Mouse (Mus musculus): ENCODE data around the gene Pkhd1. TPM values are rescaled to one million over a fixed set of nuclear protein-coding genes. Genes with fewer than 3 reads are reported as not detected.

The Pkhd1 gene
- polyA plus RNA-seq, 1 experiment from 2014 or later = 0.33 TPM

DNA sequence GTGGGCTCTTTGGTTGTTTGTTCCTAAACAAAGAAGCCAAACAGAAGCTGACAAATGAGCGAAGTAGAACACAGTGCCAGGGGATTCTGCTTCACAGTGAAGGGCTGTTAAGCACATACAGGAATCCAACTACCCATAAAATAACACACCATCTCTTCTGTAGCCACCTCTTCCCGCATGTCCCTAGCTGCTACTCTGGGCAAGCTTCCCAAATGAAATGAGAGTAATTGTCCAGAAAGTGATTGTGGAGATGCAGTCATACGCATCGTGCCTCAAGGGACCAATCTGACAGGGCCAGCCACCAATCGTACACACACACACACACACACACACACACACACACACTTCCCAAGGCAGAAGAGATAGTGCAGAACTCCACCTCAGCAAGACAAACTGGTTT, 27.4 kb downstream of the Pkhd1 start:
- no peak for TF ChIP-seq EP300 (IDR thresholded peaks at IDR 0.05)
- TF ChIP-seq CTCF (IDR thresholded peaks at IDR 0.05) = no peak

DNA sequence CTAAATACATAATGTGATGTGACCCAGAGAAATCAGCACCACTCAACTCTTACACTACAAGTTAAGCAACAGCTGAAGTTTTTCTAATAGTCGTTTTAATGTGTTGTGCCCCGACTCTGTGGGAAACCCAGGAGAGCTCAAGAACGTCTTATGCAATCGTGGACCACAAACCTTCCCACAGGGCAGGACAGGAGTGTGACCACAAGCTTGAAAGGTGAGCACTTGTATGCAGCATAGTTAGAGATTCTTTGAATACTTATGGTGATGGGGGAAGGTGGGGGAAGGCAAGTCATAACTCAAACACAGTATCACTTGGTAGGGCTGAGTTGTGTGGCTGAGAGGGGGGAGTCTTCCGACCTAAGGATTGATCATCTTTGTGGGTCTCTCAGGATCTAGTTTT, 46.4 kb downstream of the Pkhd1 start:
- Histone ChIP-seq H3K36me3 (ENCODE audit: insufficient read depth, low read length) (no peaks in the 10 kb centered on the region), H3K9me3 (ENCODE audit: low read length) (no peaks in the 10 kb centered on the region), H3K4me2 (replicated peaks; ENCODE audit: low read depth, low read length) (no peak overlapping the region), H3K27me3 (replicated peaks; ENCODE audit: insufficient read depth, low read length) (no peaks in the 10 kb centered on the region), H3K4me1 (ENCODE audit: insufficient read depth, low read depth, low read length) (no peaks in the 10 kb centered on the region), H3K4me3 (ENCODE audit: low read depth, low read length) (no peak overlapping the region), H3K9ac (replicated peaks; ENCODE audit: low read depth) (no peak overlapping the region), H3K27ac (ENCODE audit: low read length) (no peak overlapping the region)
- TF ChIP-seq EP300 (IDR thresholded peaks at IDR 0.05) = no peak
- TF ChIP-seq CTCF (IDR thresholded peaks at IDR 0.05) = no peak
- peak; percentile 50 for ATAC-seq
- DNase-seq (ENCODE audit: low spot score) = peak; percentile 17
- 54% methylated on average over 5 of the region's 5 CpGs for WGBS

More for the DNA sequence above, 27.4 kb downstream of the Pkhd1 start:
- no peak for ATAC-seq
- Histone ChIP-seq H3K27me3 (replicated peaks; ENCODE audit: insufficient read depth, low read length) (no peaks in the 10 kb centered on the region), H3K27ac (ENCODE audit: low read length) (no peak overlapping the region), H3K4me3 (ENCODE audit: low read depth, low read length) (no peak overlapping the region), H3K4me2 (replicated peaks; ENCODE audit: low read depth, low read length) (no peak overlapping the region), H3K36me3 (ENCODE audit: insufficient read depth, low read length) (no peaks in the 10 kb centered on the region), H3K9me3 (ENCODE audit: low read length) (no peaks in the 10 kb centered on the region), H3K4me1 (ENCODE audit: insufficient read depth, low read depth, low read length) (no peaks in the 10 kb centered on the region), H3K9ac (replicated peaks; ENCODE audit: low read depth) (no peak overlapping the region)
- no peak for DNase-seq (ENCODE audit: low spot score)
- 64% methylated on average over 5 of the region's 5 CpGs for WGBS

DNA sequence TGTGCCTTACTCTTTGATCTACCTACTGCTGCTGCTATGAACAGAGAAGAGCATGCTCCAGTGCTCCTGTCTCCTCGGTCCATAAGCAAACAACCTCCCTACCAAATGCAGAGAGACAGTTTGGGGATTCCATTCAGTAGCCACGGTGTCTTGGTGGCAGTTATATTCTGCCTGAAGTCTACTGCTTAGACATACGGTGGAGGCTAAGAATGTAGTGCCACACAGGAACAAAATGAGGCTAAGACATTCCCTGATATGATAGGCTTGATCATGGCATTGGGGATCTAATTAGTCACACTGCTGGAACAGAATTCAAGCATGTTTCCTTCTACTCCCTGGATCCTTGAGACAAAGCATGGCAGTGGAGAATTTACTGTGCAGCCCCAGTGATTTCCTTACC, 48.4 kb downstream of the Pkhd1 start:
- no peak for ATAC-seq
- 68% methylated on average over 3 of the region's 3 CpGs for WGBS
- H3K36me3 ChIP-seq (ENCODE audit: insufficient read depth, low read length) = no peaks in the 10 kb centered on the region

DNA sequence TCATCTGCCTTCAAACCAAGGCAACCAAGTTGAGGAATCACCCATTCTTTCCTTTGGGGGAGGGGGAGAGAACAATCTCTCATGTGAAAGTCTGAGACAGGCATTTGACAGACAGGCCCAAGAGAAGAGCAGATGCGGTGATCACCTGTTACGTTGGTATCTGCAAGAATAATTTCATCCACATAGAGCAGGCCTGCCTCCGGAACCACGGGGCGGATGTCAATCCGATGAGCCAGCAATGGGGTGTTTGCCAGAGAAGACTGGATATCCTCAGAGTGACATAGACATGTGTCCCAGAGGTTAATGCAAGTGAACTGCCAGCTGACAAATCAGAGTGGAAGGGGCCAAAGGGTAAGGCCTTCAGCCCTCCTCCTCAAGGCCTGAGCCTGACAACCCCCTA, 59.4 kb downstream of the Pkhd1 start:
- ATAC-seq = no peak
- no peak for TF ChIP-seq EP300 (IDR thresholded peaks at IDR 0.05)
- TF ChIP-seq CTCF (IDR thresholded peaks at IDR 0.05) = no peak
- no peak for DNase-seq (ENCODE audit: low spot score)

More for the DNA sequence above, 48.4 kb downstream of the Pkhd1 start:
- DNase-seq (ENCODE audit: low spot score) = no peak
- Histone ChIP-seq H3K4me1 (ENCODE audit: insufficient read depth, low read depth, low read length) (no peaks in the 10 kb centered on the region), H3K9me3 (ENCODE audit: low read length) (no peaks in the 10 kb centered on the region), H3K9ac (replicated peaks; ENCODE audit: low read depth) (no peak overlapping the region), H3K4me3 (ENCODE audit: low read depth, low read length) (no peak overlapping the region), H3K27ac (ENCODE audit: low read length) (no peak overlapping the region), H3K27me3 (replicated peaks; ENCODE audit: insufficient read depth, low read length) (no peaks in the 10 kb centered on the region), H3K4me2 (replicated peaks; ENCODE audit: low read depth, low read length) (no peak overlapping the region)
- no peak for TF ChIP-seq EP300 (IDR thresholded peaks at IDR 0.05)
- TF ChIP-seq CTCF (IDR thresholded peaks at IDR 0.05) = no peak

DNA sequence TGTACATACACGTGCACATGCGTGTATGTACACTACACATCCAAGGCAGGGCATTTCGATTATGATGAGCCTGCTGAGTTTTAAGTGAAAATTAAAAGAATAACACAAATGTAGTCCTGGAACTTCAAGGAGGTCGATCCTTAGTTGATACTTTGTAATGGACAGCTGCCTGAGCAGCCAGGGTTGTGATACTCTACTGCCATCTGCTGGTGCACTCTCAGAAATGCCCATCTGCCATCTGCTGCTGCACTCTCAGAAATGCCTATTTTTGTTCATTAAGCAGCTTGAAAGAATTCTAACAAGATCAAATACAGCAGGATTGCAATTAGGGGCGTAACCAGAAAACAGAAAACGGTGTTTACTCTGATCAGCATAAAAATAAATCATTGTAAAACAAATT, 63.5 kb downstream of the Pkhd1 start:
- no peaks in the 10 kb centered on the region for H3K27me3 ChIP-seq (replicated peaks; ENCODE audit: insufficient read depth, low read length)
- no peaks in the 10 kb centered on the region for H3K36me3 ChIP-seq (ENCODE audit: insufficient read depth, low read length)
- H3K9me3 ChIP-seq (ENCODE audit: low read length) = no peaks in the 10 kb centered on the region
- TF ChIP-seq EP300 (IDR thresholded peaks at IDR 0.05) (no peak), CTCF (IDR thresholded peaks at IDR 0.05) (peak; percentile 73)
- no peak overlapping the region for H3K4me3 ChIP-seq (ENCODE audit: low read depth, low read length)
- WGBS = 23% methylated on average over 6 of the region's 6 CpGs
- no peaks in the 10 kb centered on the region for H3K4me1 ChIP-seq (ENCODE audit: insufficient read depth, low read depth, low read length)
- DNase-seq (ENCODE audit: low spot score) (peak; percentile 52), ATAC-seq (no peak)
- H3K27ac ChIP-seq (ENCODE audit: low read length) = no peak overlapping the region
- H3K4me2 ChIP-seq (replicated peaks; ENCODE audit: low read depth, low read length) = no peak overlapping the region
- no peak overlapping the region for H3K9ac ChIP-seq (replicated peaks; ENCODE audit: low read depth)

More for the DNA sequence above, 59.4 kb downstream of the Pkhd1 start:
- H3K9ac ChIP-seq (replicated peaks; ENCODE audit: low read depth) = no peak overlapping the region
- H3K4me2 ChIP-seq (replicated peaks; ENCODE audit: low read depth, low read length) = no peak overlapping the region
- H3K27ac ChIP-seq (ENCODE audit: low read length) = no peak overlapping the region
- 91% methylated on average over 6 of the region's 6 CpGs for WGBS
- H3K27me3 ChIP-seq (replicated peaks; ENCODE audit: insufficient read depth, low read length) = no peaks in the 10 kb centered on the region
- H3K4me1 ChIP-seq (ENCODE audit: insufficient read depth, low read depth, low read length) = no peaks in the 10 kb centered on the region
- no peaks in the 10 kb centered on the region for H3K36me3 ChIP-seq (ENCODE audit: insufficient read depth, low read length)
- H3K9me3 ChIP-seq (ENCODE audit: low read length) = no peaks in the 10 kb centered on the region
- no peak overlapping the region for H3K4me3 ChIP-seq (ENCODE audit: low read depth, low read length)

DNA sequence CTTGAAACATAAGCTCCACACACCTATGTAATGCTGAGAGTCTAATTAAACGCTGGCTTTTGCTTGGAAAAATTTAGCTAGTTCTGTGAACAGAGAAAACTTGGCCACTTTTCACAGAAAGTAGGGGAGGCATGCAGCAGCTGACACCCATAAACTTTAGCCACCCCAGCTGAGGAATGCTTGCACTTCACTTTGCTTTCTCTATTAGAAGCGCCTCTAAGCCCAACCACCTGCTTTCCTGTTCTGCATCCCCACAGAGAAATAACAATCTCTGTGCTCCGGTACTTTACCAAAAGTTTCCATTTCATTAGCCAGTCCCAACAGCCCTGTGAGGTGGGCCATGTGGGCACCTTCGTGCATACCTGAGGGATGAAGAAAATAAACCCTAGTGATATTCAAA, 66.5 kb downstream of the Pkhd1 start:
- H3K4me2 ChIP-seq (replicated peaks; ENCODE audit: low read depth, low read length) = no peak overlapping the region
- no peaks in the 10 kb centered on the region for H3K36me3 ChIP-seq (ENCODE audit: insufficient read depth, low read length)
- DNase-seq (ENCODE audit: low spot score) = no peak
- no peaks in the 10 kb centered on the region for H3K4me1 ChIP-seq (ENCODE audit: insufficient read depth, low read depth, low read length)
- no peak overlapping the region for H3K9ac ChIP-seq (replicated peaks; ENCODE audit: low read depth)
- H3K4me3 ChIP-seq (ENCODE audit: low read depth, low read length) = no peak overlapping the region
- H3K27ac ChIP-seq (ENCODE audit: low read length) = no peak overlapping the region
- TF ChIP-seq EP300 (IDR thresholded peaks at IDR 0.05) (no peak), CTCF (IDR thresholded peaks at IDR 0.05) (no peak)
- H3K27me3 ChIP-seq (replicated peaks; ENCODE audit: insufficient read depth, low read length) = no peaks in the 10 kb centered on the region
- ATAC-seq = no peak
- 69% methylated on average over 4 of the region's 4 CpGs for WGBS
- no peaks in the 10 kb centered on the region for H3K9me3 ChIP-seq (ENCODE audit: low read length)

DNA sequence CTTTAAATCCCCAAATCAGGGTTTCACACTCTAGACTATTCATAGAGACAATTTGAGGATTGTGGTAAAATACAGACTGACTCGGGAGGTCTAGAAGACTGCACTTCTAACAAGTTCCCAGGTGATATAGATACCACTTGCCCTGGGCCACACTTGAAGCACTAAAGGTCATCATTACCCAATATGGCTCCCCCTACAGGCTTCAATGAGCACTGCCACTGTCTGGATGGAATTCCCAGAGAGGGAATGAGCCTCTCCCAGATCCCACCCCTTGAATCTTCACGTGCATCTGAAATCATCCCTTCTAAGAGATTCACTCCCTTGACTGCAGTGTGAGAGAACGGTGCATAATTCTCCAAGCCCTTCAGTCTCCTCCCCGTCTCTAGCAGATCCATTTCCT, 73.3 kb downstream of the Pkhd1 start:
- Histone ChIP-seq H3K27ac (ENCODE audit: low read length) (no peak overlapping the region), H3K36me3 (ENCODE audit: insufficient read depth, low read length) (no peaks in the 10 kb centered on the region), H3K4me3 (ENCODE audit: low read depth, low read length) (no peak overlapping the region), H3K27me3 (replicated peaks; ENCODE audit: insufficient read depth, low read length) (no peaks in the 10 kb centered on the region), H3K9me3 (ENCODE audit: low read length) (no peaks in the 10 kb centered on the region), H3K4me1 (ENCODE audit: insufficient read depth, low read depth, low read length) (no peaks in the 10 kb centered on the region), H3K9ac (replicated peaks; ENCODE audit: low read depth) (no peak overlapping the region), H3K4me2 (replicated peaks; ENCODE audit: low read depth, low read length) (no peak overlapping the region)
- DNase-seq (ENCODE audit: low spot score) (no peak), ATAC-seq (no peak)
- TF ChIP-seq CTCF (IDR thresholded peaks at IDR 0.05) = no peak
- TF ChIP-seq EP300 (IDR thresholded peaks at IDR 0.05) = no peak
- WGBS = 53% methylated on average over 4 of the region's 4 CpGs

Data from lung, postnatal 0 days (tissue).